Mouse (Mus musculus) neural tube, embryonic 10.5 days (tissue): ENCODE results near the gene Sdhb.

Source experiments
- DNase-seq: peaks from one replicate; pipeline ENCODE4 v3.0.0-alpha.2; 2017; ENCODE audit warnings: low spot score; ENCODE audit errors: extremely low spot score

Sdhb gene

GRCm38 (mm10) chr4:140947487-140948440 lies 13.2 kb upstream of the Sdhb start:
- no peak for DNase-seq

- no peak for DNase-seq
These were observed 12.5 kb upstream of the Sdhb start for GRCm38 (mm10) chr4:140948481-140948880.

DNA sequence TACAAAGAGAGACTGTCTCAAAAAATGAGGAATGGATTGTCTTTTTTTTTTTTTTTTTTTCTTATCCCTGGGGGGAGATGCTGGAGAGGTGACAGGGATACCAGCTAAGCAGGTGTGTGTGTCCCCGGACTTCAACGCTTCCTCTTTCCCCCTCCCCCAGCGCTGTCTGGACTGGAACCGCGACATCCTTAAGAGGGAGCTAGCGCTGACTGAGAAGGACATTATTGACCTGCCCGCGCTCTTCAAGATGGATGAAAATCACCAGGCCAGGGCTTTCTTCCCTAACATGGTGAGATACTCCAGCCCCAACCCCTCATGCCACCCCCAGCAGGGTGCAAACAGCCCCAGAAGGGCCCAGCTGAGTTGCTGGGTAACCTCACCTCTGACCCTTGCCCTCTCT lies 12.0 kb upstream of the Sdhb start:
- DNase-seq, result no peak

GRCm38 (mm10) chr4:140949616-140950015 lies 11.4 kb upstream of the Sdhb start:
- DNase-seq, result no peak

DNA sequence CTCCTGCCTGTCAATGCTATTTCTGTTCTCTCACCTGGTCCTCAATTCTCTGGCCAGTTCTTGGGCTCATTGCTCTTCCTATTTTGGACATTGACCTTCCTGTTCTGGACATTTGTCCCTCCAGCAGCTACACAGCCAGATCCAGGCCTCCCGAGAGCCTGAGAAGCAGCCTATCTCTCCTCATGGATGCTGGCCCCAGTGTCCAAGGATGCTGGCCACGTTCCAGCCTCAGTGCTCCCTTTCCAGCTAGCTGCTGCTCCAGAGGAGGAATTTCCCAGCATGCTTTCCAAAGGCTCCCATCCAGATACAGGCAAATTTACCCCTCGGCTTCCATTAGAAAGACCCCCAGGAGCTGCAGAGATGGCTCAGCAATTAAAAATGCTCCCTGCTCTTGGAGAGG lies 10.4 kb upstream of the Sdhb start:
- no peak for DNase-seq

- no peak for DNase-seq
These were observed 9.0 kb upstream of the Sdhb start for GRCm38 (mm10) chr4:140951861-140952641.

DNA sequence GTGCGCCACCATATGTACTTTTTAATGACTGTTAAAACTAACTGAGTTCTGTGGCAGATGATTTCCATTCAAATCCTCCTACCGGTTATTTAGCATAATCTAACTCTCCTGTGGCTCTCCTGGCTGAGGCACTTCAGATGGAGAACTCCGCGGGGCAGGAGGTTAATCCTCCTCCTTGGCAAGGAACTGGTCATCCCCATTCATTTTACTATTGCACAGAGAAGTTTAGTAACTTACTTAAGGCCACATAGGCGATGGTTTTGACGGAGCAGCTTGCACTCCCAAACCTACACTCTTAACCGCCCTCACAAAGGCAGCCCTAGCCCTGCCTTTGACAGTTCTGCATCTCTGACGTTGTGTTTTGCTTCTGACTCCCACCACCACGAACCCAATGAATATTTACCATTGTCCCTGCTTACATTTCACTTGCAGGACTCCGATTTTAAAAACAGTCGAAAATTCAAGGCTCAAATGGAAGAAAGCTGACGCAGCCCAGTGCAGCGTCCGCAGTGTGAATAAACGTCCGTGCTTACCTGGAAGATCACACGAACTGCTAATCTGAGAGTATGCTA lies 3.8 kb upstream of the Sdhb start:
- DNase-seq, result no peak

GRCm38 (mm10) chr4:140957725-140958124 lies 3.3 kb upstream of the Sdhb start:
- DNase-seq, result peak; percentile 75

DNA sequence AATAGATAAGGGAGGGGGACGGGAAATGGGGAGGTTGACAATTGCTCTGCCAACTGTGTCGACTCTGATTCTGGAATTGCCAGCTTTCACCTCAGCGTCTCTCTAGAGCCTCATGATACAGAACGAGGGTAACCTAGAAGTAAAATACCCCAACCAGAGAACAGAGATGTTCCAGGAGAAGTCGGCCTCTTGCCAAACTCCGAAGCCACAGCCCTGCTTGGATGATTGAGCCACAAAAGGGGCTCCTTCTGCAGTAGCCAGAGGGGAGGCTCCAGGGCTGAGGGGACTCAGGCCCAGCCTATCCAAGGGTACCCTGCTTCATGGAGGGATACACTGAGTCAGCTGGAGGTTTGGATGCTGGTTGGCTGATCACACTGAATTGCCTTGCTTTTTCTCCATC lies 2.7 kb upstream of the Sdhb start:
- DNase-seq, result no peak

DNA sequence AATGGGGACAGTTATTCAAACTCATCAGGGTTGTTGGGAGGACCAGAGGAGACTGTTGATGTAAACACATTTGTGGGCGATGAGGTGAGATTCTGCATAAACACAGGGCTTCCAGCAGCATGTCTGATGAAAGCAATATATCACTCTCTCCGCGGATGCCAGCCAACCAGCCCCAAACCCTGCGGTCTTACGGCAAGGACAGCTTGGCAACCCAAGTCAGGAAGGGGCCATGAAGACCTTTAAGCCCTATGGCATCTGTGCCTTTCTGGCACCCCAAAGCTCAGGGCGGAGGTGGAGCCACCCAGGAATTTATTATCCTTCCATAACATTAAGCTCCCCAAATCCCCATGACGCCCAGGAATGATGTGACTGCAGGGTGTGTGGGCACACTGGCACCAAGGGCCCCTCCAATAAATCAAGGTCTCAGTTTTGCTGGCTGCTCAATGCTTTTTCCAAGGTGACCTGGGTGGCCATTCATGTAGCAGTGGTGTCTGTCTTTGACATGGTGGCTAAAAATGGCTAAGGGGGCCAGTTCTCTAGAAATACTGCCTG lies 1.8 kb upstream of the Sdhb start:
- DNase-seq, result no peak

DNA sequence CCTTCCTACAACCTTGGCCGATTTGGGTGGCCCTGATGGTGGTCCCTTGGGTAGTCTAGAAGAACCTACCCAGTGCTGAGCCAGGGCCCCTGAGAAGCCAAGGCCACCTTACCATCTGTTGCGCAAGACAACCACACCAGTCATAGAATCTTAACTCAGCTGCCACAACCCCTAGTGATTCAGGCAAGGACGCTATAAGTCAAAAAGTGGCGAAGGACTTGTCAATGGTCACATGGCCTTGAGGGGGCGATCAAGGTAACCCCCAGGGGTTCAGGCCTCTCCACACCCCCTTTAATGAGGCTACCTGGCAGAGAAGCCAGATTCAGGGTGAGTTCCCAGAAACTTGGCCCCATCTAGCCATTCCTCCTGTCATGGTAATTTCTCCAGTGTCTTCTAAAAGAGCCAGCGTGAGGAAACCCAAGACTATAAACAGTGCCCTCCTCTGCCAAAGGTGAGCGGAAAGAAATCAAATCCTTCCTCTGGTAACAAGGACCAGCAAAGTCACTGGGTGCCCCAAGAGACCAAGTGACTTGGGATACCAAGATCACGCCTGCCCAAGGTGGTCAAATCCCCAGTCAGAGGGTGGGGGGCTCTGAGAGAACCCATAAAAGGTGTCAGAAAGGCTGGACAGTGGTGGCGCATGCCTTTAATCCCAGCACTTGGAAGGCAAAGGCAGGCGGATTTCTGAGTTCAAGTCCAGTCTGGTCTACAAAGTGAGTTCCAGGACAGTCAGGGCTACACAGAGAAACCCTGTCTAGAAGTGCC lies 1.1 kb upstream of the Sdhb start:
- DNase-seq, result no peak

GRCm38 (mm10) chr4:140961467-140962206 lies 634 bp downstream of the Sdhb start:
- DNase-seq, result no peak

GRCm38 (mm10) chr4:140962207-140962909 lies 1.4 kb downstream of the Sdhb start:
- no peak for DNase-seq

GRCm38 (mm10) chr4:140962950-140963349 lies 1.9 kb downstream of the Sdhb start:
- DNase-seq, result no peak

- no peak for DNase-seq
These were observed 3.1 kb downstream of the Sdhb start for GRCm38 (mm10) chr4:140963941-140964597.

DNA sequence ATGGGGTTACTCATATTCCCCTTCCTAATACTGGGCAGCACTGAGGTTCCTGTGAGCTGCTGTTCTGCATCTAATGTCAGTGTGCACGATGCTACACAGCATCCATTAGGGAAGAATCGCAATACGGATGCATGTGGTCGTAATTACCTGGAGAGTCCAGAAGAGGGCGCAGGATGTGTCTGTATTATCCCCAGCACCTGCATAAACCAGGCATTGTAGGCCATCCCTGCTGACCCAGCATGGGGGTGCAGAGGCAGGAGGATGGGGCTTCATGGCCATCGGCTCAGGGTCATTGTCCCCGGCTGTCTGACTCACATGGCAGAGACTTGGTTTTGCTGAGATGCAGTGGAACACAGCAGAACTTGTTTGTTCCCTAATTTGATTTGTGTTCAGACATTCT lies 3.6 kb downstream of the Sdhb start:
- peak; percentile 69 for DNase-seq

- DNase-seq, result no peak
These were observed 6.6 kb downstream of the Sdhb start for GRCm38 (mm10) chr4:140967386-140968159.

GRCm38 (mm10) chr4:140971691-140972090 lies 10.7 kb downstream of the Sdhb start:
- no peak for DNase-seq
